Mouse (Mus musculus): ENCODE measurements around the gene AC192777.2. TPM values are rescaled to one million over a fixed set of nuclear protein-coding genes. Genes with fewer than 3 reads are reported as not detected.

AC192777.2 gene
- polyA plus RNA-seq (2015; fragmentation: Illumina TruSeq; extraction: RNeasy Lipid Tissue Mini Kit (QIAGEN cat#74804); ENCODE audit: insufficient read depth, low read depth, low replicate concordance): not detected

GRCm38 (mm10) chr17:40095150-40095549, at the start of gene AC192777.2:
Gene AC192777.2 (plus strand): TSS chr17:40095450.

Other genes with a start within 250 kb of the AC192777.2 start
- not detected for gene Esp38, start 144.9 kb upstream of the AC192777.2 start, polyA plus RNA-seq (2015; fragmentation: Illumina TruSeq; extraction: RNeasy Lipid Tissue Mini Kit (QIAGEN cat#74804); ENCODE audit: insufficient read depth, low read depth, low replicate concordance)
- gene Pgk2, start 113.2 kb downstream of the AC192777.2 start, polyA plus RNA-seq (2015; fragmentation: Illumina TruSeq; extraction: RNeasy Lipid Tissue Mini Kit (QIAGEN cat#74804); ENCODE audit: insufficient read depth, low read depth, low replicate concordance): not detected
- not detected for gene Crisp3, start 146.8 kb downstream of the AC192777.2 start, polyA plus RNA-seq (2015; fragmentation: Illumina TruSeq; extraction: RNeasy Lipid Tissue Mini Kit (QIAGEN cat#74804); ENCODE audit: insufficient read depth, low read depth, low replicate concordance)
- gene Crisp1, start 223.8 kb downstream of the AC192777.2 start, polyA plus RNA-seq (2015; fragmentation: Illumina TruSeq; extraction: RNeasy Lipid Tissue Mini Kit (QIAGEN cat#74804); ENCODE audit: insufficient read depth, low read depth, low replicate concordance): not detected

Data from pancreas, adult 10 weeks (tissue).